ENCODE assay signal across 8 mouse cellular contexts in the genomic region with DNA sequence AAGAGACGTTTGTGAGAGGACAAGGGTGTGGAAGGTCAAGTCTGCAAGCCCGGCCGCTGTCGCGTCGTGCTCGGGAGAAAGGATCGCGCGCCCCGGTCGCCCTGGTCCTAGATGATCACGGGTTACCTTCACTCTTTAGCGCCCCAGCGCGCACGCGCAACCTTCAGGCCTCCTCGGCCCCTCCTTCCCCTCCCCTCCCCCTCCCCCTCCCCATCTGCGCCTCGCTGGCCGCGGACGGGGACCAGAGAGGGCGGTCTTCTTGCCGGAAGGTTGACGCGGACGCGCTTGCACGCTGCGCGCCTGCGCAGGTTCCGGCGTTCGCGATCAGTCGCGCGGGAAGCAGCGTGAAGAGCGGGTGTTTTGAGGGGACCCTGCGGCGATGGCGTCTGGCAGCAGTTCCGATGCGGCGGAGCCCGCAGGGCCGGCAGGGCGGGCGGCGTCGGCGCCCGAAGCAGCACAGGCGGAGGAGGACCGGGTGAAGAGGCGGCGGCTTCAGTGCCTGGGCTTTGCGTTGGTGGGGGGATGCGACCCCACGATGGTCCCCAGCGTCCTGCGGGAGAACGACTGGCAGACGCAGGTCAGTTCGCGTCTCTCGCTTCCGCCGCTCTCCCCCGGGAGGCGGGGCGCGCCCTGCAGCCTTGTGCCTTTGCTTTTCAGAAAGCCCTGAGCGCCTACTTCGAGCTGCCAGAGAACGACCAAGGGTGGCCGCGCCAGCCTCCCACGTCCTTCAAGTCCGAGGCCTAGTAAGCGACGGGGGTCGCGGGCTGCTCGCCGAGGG. TPM values are rescaled to one million over a fixed set of nuclear protein-coding genes. Genes with fewer than 3 reads are reported as not detected.
A peak's percentile ranks its signal among the peaks of the same experiment; 100 is the strongest.
DNase-seq lines count a peak whose midpoint lies in the region; ATAC-seq lines count a peak whose summit lies in the region.

A gene (minus strand): TSS at position 188 of the 778 bp plus-strand sequence.
A gene (plus strand): TSS at position 327 of the 778 bp plus-strand sequence.

- intact Hi-C loops in gastrocnemius, postnatal 14 days (cut with DNase I; ENCODE audit: low total_unique reads), result no loop called here
- intact Hi-C loops in left cerebral cortex, postnatal 10 days (cut with DNase I), result no loop called here

- peak; percentile 96 for DNase-seq in adipocyte (ENCODE audit: low spot score)
- peak; percentile 97 for DNase-seq in embryo, embryonic 10 days (ENCODE audit: low spot score)
- DNase-seq in gastrocnemius, postnatal 14 days, result peak; percentile 96
- peak; percentile 91 to 97 for DNase-seq in left cerebral cortex, postnatal 10 days (ENCODE audit: extremely low spot score in 1 of 2, low spot score in 2 of 2)
- peak; percentile 95 for DNase-seq in right cerebral cortex, postnatal 25 days
- peak; percentile 92 to 95 for DNase-seq in urinary bladder, postnatal 4 days (ENCODE audit: low spot score in 2 of 2)

- ATAC-seq in inflammation-experienced regulatory T-cells, adult 6 months, result peak; percentile 91
- ATAC-seq in megakaryocyte-erythroid progenitor cell, adult 5-6 weeks (replicated peaks; ENCODE audit: low FRiP score, low TSS enrichment, poor library complexity, severe bottlenecking), result peak; percentile 93

RNA-seq across cellular contexts. Expression of the first gene that starts in this region (rescaled TPM):
- total RNA-seq in gastrocnemius, postnatal 14 days (2021), result 100 to 1,000 TPM in 1 of 2 experiments, 10 to 100 TPM in 1; 94.2 to 119 TPM
- 10 to 100 TPM; 55.2 to 89.6 (median 75.2) TPM for polyA plus RNA-seq in inflammation-experienced regulatory T-cells, adult 6 months (2017; shearing (Covaris generic))
- 10 to 100 TPM; 42.0 to 49.5 TPM for total RNA-seq in left cerebral cortex, postnatal 10 days (2021)
- 39.4 and 69.5 TPM in 2 replicates for total RNA-seq in megakaryocyte-erythroid progenitor cell, adult 5-6 weeks (2014; fragmentation: Nextera tagmentation)
- 80.5 and 87.5 TPM in 2 replicates for total RNA-seq in megakaryocyte-erythroid progenitor cell, adult 5-6 weeks (2017)

RNA-seq across cellular contexts. Expression of the second gene that starts in this region (rescaled TPM):
- total RNA-seq in gastrocnemius, postnatal 14 days (2021), result 1 to 10 TPM; 7.3 to 9.2 TPM
- polyA plus RNA-seq in inflammation-experienced regulatory T-cells, adult 6 months (2017; shearing (Covaris generic)), result 10 to 100 TPM; 18.5 to 22.5 (median 21.3) TPM
- 10 to 100 TPM; 21.5 to 22.4 TPM for total RNA-seq in left cerebral cortex, postnatal 10 days (2021)
- 61.6 and 87.7 TPM in 2 replicates for total RNA-seq in megakaryocyte-erythroid progenitor cell, adult 5-6 weeks (2014; fragmentation: Nextera tagmentation)
- total RNA-seq in megakaryocyte-erythroid progenitor cell, adult 5-6 weeks (2017), result 61.8 and 64.1 TPM in 2 replicates

Comparison
In these comparisons a context has a peak if more than half of its experiments do, and no peak if none do; other contexts are left out.
1. Peak in every context shown above with its lines: DNase-seq and ATAC-seq.